8 mouse cellular contexts compared by ENCODE assay signal in genomic region chr16:84702230-84703128, GRCm38 (mm10). TPM values are rescaled to one million over a fixed set of nuclear protein-coding genes. Genes with fewer than 3 reads are reported as not detected.
DNase-seq lines count a peak whose midpoint lies in the region; ATAC-seq and TF ChIP-seq lines count a peak whose summit lies in the region.

No protein-coding gene starts in this region.

- H3K4me3 ChIP-seq in heart, embryonic 12.5 days: peak overlapping the region; percentile 72
- H3K4me3 ChIP-seq in kidney, embryonic 15.5 days (replicated peaks): peak overlapping the region; percentile 64
- H3K4me3 ChIP-seq in small intestine, adult 2 months (ENCODE audit: low read depth, low read length): peak overlapping the region; percentile 68

- TF ChIP-seq POLR2A in small intestine, adult 2 months (IDR thresholded peaks at IDR 0.05; ENCODE audit: low read depth, low read length): no peak

- H3K27ac ChIP-seq in heart, embryonic 12.5 days (ENCODE audit: poor library complexity, severe bottlenecking): no peak overlapping the region
- no peak overlapping the region for H3K27ac ChIP-seq in kidney, embryonic 15.5 days
- H3K27ac ChIP-seq in small intestine, adult 2 months (ENCODE audit: insufficient read depth, low read depth, low read length): no peak overlapping the region

- DNase-seq in adrenal gland, adult (ENCODE audit: inconsistent age in 2 of 2, low spot score in 1 of 2): peak; percentile 37 to 75
- DNase-seq in adrenal gland, postnatal 4 days (ENCODE audit: low spot score in 2 of 2): no peak
- peak; percentile 25 for DNase-seq in embryo, embryonic 10 days (ENCODE audit: low spot score)
- DNase-seq in lung, postnatal 25 days (ENCODE audit: low spot score): peak; percentile 3
- DNase-seq in frontal cortex, postnatal 25 days (ENCODE audit: low spot score in 2 of 2): no peak

- H3K27me3 ChIP-seq in heart, embryonic 12.5 days (replicated peaks): peaks cover 7% of the 10 kb centered on the region; the same call in 1 of the 2 replicates
- no peaks in the 10 kb centered on the region; the same call in none of the 2 replicates for H3K27me3 ChIP-seq in kidney, embryonic 15.5 days
- H3K27me3 ChIP-seq in small intestine, adult 2 months (ENCODE audit: control insufficient read depth, insufficient read depth, low read length): peaks cover 13% of the 10 kb centered on the region

- no peak for TF ChIP-seq CTCF in small intestine, adult 2 months (IDR thresholded peaks at IDR 0.05; ENCODE audit: extremely low read depth, insufficient read length, insufficient replicate concordance, low read depth, low read length)

- peak overlapping the region; percentile 79 for H3K9ac ChIP-seq in heart, embryonic 12.5 days
- H3K9ac ChIP-seq in kidney, embryonic 15.5 days: peak overlapping the region; percentile 67

- H3K9me3 ChIP-seq in heart, embryonic 12.5 days (replicated peaks): no peaks in the 10 kb centered on the region
- no peaks in the 10 kb centered on the region for H3K9me3 ChIP-seq in kidney, embryonic 15.5 days (replicated peaks)

- no peak for ATAC-seq in heart, embryonic 12.5 days (ENCODE audit: insufficient number of reproducible peaks, low FRiP score)
- ATAC-seq in kidney, embryonic 15.5 days (replicated peaks; ENCODE audit: low FRiP score): peak; percentile 80

- WGBS in heart, embryonic 12.5 days: 10% methylated on average over 39 of the region's 39 CpGs
- 14% methylated on average over 39 of the region's 39 CpGs for WGBS in kidney, embryonic 15.5 days
- 13% methylated on average over 39 of the region's 39 CpGs for WGBS in small intestine, adult 2 months

- peak overlapping the region; percentile 98 for H3K4me2 ChIP-seq in heart, embryonic 12.5 days
- peak overlapping the region; percentile 99 for H3K4me2 ChIP-seq in kidney, embryonic 15.5 days

- no peaks in the 10 kb centered on the region for H3K4me1 ChIP-seq in heart, embryonic 12.5 days (replicated peaks)
- H3K4me1 ChIP-seq in kidney, embryonic 15.5 days: 0 out of 2 replicates have a peak, but pooled peaks cover 6% of the 10 kb centered on the region
- H3K4me1 ChIP-seq in small intestine, adult 2 months (ENCODE audit: control insufficient read depth, insufficient read depth, insufficient read length, low read length): peaks cover 3% of the 10 kb centered on the region; the same call in 1 of the 2 replicates

- H3K36me3 ChIP-seq in heart, embryonic 12.5 days: no peaks in the 10 kb centered on the region
- H3K36me3 ChIP-seq in kidney, embryonic 15.5 days: no peaks in the 10 kb centered on the region
- no peaks in the 10 kb centered on the region for H3K36me3 ChIP-seq in small intestine, adult 2 months (ENCODE audit: control insufficient read depth, insufficient read depth, low read length)

RNA-seq across cellular contexts. Expression of gene Mrpl39, which starts 33.1 kb away (rescaled TPM):
- 10 to 100 TPM; 44.5 to 47.2 TPM for total RNA-seq in adrenal gland, postnatal 4 days (2021)
- polyA plus RNA-seq in heart, embryonic 12.5 days (2016; fragmentation: Nextera tagmentation; extraction: Ambion mirVana): 48.5 and 50.4 TPM in 2 replicates
- polyA plus RNA-seq in kidney, embryonic 15.5 days (2015; fragmentation: Nextera tagmentation; extraction: Ambion mirVana): 48.0 and 51.9 TPM in 2 replicates
- 1.1 and 3.4 TPM in 2 replicates for polyA plus RNA-seq in small intestine, adult 2 months (2012; rRNA removed)

Comparison
In these comparisons a context has a peak if more than half of its experiments do, and no peak if none do; other contexts are left out.
1. DNase-seq: peak in adrenal gland, adult (2 of 2), embryo, embryonic 10 days (single experiment) and lung, postnatal 25 days (single experiment); none in adrenal gland, postnatal 4 days (0 of 2) and frontal cortex, postnatal 25 days (0 of 2).
2. RNA of gene Mrpl39, which starts 33.1 kb away (polyA plus RNA-seq): 48.5 to 50.4 TPM in heart, embryonic 12.5 days and 48.0 to 51.9 TPM in kidney, embryonic 15.5 days; 1.1 to 3.4 TPM in small intestine, adult 2 months; every median in the first group is over 10 times any median in the second.
3. Peak in every context shown above with its lines, with median percentiles within 50 percentile points of each other: H3K4me3 ChIP-seq.